Mouse (Mus musculus): ENCODE measurements at regions not wholly inside any gene's neighbourhood (a gene's known extent, or its start where the extent isn't known, plus 50 kb on each side); places are given as distances from the start of the nearest gene placed in this dataset.

DNA sequence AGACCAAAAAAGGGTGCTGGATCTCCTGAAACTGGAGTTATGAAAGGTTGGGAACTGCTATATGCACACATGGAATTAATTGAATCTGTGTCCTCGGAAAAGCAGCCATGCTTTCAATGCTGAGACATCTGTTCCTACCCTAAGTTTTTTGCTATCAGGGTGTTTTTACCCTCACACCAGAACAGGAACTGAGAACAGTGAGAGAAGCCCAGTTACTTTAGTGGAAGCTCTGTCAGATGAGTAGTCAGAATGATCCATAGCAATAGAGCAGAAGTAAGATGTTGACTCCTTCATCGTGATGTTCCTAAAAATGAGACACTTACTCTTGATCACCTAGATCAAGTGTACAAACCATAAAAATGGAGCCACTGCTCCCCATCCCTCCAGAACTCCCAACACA, 468.7 kb upstream of the Vstm2b start:
- DNase-seq, result no peak

DNA sequence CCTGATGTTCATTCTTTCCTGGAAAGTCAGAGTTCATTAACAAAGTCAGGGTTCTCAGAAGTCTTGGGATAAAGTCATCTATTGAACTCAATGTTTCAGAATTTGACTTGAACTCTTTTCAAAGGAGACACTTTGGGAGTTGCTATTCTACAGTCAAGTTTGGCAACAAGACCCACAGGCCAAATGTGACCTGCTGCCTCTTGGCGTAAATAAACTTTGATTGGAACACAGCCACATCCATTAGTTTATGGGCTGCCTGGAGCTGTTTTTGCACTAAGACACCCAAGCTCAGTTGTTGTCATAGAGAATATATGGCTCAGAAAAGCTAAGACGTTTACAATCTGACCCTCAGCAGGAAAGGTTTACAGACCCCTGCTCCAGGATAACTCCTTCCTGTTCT, 464.2 kb upstream of the Vstm2b start:
- peak; percentile 50 for DNase-seq

DNA sequence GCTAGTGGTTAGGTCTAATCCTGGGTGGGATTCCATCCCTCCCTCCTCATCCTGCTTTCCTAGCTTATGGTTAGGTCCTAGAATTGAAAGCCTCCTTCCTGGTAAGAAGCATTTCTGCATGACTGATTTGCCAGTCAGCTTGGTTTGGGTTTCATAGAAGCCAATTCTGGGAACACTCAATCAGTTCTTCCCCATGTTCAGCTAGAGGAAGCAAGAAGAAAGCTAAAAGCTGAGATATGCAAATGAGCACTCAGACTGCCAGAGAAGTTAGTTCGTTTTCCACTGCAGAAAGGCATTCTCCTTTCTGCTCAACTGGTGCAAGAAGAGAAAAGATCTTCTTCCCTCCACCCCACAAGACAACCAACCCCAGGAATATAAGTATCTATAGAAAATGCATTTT, 457.0 kb upstream of the Vstm2b start:
- DNase-seq, result no peak

DNA sequence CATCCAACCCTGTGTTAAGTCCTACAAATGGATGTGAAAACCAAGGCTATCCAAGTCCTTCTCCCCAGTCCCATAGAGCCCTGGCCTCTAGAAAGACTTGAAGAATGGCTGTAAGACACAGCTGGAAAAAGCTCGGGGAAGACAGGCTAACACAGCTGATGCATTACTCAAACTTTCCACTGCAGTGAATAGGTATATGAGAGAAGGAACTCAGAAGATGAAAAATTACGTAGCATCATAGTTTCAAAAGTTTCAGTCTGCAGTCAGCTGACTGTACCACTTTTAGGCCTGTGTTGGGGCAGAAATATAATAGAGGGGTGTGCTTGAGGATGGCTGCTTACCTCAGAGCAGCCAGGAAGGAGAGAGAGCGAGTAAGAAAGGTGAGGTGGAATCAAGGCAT, 456.3 kb upstream of the Vstm2b start:
- DNase-seq, result no peak

DNA sequence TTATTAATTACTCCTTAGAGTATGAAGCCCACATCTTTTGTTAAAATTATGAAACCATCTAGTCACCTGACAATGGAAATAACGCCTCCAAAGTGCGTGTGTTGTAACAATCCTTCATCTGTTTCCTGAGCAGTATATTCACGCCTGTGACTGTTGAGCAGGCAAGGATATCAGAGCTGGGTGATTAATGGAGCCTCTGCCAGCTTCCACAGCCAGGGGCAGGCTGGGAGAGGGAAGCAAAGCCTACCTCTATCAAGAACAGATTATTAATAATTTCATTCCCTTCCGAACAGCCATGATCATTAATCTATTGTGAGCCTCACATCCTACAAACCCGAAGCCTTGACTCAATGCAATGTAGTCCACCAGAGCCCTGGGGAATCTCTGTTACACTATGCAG, 431.7 kb upstream of the Vstm2b start:
- no peak for DNase-seq

DNA sequence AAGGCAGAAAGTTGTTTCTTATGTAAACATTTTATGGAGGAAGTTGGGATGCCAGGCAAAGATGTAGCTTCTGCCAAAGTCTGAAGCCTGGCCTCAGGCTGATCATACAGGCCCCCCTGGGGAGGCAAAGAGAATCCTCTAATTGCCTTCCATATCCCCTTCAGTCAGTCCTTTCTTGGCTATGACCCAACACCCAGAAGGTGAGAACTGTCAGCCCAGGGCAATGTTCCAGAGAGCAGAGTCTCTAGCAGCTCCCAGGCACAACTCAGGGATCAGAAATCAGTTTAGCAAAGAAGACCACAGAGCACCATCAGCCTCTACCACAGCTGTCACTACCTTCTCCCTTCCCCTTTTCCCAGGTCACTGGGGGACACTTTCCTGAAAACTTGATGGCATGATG, 410.9 kb upstream of the Vstm2b start:
- peak; percentile 2 for DNase-seq

DNA sequence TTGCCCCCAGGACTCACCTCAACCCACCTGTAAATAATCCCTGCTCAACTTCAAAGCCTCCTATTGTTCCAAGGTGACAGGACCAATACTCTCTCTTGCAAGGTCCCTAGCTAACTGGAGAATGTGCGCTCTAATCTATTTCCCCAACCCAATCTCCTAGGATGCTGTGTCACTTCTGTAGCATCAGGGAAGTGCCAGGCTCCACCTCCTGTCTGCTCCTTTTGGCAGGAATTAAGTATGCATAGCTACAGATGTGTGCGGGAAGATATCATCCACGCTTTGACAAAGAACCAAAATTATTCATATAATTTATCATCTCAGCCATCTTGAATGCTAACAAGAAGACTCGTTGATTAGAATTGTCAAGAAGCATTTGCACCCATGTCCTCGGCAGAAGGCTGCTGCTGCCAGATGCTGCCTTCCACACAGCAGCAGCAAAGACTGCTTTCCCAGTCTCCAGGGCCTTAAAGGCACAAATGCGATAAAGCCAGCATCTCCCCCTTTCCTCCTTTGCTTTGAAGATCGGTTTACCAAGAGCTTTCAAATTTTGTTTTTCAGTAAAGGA, 375.3 kb upstream of the Vstm2b start:
- DNase-seq, result no peak

DNA sequence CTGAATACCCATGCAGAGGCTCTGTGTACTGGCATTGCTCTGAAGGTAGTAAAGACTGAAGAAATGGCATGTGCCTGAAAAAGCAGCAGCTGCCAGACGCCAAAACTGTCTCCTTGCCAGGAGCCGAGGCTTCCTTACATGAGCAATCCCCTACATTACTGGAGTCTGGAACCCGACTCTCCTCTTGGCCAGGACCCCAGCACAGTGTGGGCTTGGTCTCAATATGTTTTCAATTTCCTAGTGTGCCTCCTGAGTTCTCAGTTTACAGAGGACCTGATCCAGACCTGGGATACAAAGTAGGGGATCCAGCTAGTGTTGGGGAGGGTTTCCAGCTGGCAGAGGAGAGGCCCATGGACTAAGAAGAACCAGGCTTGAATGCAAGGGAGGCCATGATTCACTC, 361.5 kb upstream of the Vstm2b start:
- DNase-seq, result no peak

DNA sequence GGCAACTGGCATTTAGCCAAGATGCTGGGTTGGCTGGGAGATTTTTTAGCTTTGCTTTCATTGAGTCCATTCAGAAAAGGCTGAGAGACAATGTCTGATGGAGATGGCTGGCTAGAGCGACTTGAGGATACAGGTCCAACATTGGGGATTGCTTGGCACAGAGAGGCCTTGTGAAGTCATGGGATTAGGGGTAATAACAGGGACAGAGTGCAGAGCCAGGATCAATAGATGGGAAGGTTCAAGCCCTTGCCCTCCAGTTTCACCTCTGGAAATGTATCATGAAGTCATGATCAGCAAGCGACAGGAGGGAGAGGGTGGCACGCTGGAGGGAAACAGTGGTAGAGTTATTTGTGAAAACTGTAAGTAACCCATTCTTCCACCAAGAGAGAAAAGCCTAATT, 360.5 kb upstream of the Vstm2b start:
- DNase-seq, result no peak

DNA sequence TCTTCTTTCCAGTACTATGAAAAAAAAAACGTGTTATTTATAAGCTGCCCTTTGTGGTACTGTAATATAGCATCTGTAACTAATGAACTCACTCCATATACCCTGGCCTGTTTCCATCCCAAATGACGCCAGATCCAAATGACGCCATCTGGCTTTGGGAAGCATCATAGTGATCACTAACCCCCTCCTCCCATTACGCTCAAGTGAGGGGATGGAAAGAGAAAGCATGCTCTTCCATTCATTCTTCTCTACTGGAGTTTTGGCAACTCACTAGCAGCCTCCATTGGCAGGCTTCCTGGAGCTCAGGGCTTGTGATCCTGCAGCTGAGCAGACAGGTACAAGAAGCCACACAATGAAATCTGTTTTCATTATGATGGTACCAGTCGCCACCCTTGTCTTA, 358.3 kb upstream of the Vstm2b start:
- DNase-seq, result no peak

DNA sequence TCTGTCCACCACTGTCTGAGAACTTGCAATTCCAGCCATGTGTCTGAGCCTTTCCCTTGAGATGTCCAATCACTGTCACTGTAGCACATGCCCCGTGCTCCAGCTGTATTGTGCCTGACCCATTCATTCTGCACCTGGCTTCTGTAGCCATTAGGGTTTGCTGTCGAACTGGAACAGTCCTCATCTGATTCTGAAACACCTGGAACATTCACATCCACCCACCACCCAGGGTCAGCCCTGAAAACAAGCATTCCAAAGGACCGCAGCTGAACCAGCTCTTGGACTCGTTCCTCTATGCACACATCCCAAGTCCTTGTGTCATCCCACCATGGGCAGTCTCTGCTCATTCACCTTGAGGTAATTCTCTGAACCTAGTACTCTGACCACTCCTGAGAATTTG, 356.8 kb upstream of the Vstm2b start:
- DNase-seq, result no peak

DNA sequence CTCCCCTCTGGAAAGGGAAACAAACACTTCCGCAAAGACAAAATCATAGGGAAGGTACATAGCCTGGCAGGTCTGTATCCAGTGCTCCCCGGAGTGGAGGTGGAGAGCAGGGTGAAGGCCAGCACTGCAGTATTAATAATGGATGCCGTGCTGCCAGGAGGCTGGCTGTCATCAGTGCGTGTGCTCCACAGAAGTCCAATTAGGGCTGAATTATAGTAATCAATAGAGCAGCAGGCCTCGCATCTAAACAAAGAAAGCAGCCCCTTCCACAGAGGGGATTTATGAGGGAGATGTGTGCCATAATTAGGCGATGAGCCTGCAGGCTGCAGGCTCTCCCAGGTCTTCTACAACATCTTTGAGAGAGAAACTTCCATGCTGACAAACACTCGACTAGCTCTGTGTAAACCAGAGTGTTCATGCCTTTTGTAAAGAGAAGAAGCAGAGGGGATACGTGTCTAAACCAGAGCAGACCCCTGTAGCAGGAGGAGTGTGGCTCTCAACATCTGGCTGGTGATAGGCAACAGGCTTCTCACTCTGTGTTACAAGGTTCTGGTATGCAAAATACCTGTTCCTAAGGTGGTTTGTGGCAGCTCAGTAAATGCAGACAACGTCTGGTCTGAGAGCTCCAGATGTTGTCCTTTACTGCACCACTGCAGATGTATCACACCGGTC, 334.5 kb upstream of the Vstm2b start:
- no peak for DNase-seq

DNA sequence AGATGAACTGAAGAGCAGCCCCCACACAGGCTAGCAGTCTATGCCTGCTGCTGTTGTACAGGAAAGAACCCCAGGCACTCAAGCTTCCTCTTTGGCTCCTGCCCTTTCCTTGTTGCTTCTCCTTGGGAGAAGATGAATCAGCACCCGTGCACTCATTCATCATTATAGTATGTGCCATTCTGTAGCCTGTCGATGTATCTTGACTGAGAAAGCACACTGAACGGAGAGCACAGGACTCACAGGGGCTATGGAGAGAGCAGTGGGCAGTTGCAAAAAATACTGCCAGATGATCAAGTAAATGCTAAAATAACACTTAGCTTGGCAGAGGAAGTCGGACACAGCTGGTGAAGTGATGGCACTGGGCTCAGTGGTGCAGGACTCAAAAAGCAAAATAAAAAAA, 322.2 kb upstream of the Vstm2b start:
- DNase-seq, result no peak

DNA sequence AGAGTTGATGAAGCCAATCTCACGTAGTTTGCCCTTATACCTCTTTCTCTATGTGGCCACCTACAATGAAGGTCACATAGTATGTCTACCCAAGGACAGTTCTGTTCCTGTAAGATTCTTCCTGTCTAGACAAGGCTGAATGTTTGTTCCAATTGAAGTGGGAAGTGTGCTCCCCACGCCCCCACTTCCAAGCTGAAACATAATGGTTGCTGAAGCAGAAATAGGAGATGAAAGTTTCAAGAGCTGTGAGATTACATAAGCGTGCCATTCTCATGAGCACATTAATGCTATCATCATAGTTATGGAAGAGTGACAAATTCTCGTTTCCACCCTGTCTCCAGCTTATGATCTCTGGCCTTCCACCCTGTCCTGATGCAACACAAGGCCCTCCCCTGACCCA, 320.8 kb upstream of the Vstm2b start:
- DNase-seq, result no peak

DNA sequence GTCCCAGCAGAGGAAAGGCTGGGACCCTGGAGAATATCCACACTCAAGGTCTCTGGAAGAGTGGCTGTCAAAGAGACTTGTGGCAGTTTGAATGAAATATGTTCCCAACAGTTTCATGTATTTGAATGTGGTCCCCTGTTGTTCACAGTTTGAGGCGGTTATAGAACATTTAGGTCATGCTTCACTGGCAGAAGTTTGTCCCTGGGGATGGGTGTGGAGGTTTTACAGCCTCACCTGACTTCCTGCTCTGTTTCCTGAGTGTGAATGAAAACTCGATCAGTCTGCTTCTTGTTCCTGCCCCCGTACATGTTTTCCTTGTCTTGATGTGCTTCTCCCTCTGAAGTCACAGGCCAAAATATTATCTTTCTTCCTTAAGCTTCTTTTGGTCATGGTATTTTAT, 277.4 kb upstream of the Vstm2b start:
- DNase-seq, result no peak

DNA sequence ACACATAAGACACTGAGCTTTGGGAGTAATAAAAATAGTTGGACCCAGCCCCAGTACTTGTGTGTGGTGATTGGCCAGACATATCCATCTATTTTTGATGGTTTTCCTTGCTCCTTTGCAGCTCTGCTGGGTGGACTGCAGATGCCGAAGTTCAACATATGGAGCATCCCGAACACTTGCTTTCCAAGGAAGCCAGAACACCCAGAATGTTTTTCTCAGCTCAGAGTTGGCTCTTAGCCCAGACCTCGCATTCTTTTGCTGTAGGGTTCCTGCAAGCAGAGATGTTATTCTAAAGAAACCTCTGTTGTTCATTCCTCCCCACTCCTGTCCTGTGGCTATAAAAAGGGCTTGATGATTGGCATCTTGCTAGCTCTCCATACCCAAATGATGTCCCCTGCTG, 275.3 kb upstream of the Vstm2b start:
- DNase-seq, result peak; percentile 5

DNA sequence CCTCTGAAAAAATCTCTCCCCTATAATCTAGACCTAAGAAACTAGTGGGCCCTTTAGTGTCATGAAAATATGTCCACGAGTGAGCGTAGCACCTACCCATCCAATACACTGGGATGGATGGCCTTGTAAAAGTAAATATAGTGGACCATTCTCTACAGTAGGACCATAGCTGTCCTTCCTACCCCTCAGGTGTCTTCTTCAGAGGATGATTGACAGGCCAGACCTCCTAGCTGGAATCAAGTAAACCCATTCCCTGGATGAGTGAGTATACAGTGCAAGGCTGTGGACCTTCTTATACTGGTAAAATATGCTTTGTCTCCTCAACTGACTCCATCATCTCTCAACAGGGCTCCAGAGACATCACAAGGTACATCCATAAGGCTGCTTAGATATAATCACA, 274.8 kb upstream of the Vstm2b start:
- DNase-seq, result no peak

DNA sequence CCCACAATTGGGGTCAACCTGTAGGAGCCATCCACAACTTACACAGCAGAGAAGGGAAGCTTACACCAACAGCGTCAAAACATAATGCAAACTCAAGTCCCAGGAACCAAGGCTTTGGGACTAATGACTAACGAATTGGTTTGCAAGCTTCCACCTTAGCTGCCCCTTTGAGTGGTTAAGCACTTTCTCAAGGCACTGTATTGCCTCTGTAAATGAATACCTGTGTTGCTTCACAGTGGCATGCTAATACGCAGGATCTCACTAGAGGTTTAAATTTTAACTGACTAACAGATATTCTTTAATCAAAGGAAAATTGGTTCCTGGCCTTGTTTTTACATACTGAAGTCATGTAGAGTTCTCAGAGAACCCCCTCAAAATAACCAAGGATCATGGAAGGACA, 261.8 kb upstream of the Vstm2b start:
- DNase-seq, result no peak

DNA sequence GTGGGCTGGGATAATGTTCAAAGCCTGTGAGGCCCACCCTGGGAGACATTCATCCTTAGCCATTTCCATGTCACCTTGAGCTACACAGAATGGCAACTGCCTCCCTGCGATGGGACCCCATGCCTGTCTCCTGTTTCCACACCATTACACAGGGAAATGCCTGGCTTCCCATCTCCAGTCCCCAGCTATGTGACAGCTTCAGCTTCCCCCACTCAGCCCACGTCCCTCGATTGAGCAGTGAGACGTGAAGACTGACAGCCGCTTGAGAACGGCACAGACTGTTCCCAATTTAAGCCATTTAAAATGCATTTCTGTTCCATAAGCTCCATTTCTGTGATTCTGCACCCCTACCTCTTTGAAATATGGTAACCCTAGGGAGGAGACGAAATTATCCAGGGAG, 243.1 kb upstream of the Vstm2b start:
- no peak for DNase-seq

DNA sequence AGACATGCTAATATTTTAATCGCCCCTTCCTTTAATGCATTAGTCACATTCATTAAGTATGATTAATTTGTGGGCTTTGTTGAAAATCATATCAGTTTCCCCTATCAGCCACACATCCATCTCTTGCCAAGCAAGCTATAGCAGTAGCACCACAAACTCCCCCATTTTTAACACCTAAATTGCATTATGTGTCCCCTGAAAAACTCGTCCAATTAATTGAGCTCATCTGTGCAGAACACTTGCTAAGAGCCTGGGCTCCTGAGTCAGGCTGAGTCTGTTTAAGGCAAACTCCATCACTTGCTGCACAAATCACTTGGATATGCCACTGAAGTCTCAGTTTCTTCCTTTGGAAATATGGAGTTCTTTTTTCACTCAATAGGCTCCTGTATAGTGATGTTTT, 242.7 kb upstream of the Vstm2b start:
- no peak for DNase-seq

DNA sequence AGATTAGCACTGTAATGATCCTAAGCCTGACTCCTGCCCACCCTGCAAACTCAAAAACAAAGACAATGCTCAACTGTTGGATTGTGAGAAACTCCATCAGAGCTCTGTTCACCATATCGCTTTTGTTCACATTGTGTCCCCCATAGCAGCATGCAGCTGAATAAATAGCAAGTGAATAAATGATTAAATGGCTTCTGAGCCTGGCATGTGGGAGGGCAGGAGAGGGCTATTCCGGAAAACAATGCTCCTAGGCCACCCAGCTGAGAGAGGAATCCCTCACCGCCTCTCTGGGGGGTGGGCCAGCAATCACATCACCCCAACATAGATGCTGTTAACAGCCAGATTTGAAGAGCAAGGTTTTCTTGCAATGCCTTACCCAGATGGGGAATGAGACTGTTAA, 238.5 kb upstream of the Vstm2b start:
- DNase-seq, result no peak

DNA sequence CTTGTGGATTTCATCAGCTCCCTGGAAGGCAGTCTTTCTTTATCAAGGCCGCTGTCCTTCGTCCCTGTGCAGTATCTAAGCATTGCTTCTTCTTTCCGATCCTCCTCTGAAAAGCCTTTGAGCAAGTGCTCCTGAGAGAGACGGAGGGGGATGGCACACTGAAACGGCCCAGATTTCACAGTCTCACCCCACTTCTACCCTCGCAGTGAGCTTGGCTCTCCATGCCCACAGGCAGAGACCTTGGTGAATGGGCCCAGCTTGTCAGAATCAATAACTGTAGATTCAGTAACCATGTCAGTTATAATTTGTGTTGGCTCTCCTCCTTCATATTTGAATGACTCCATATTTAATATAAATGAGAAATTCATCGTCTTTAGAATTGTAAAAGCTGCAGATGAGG, 234.3 kb upstream of the Vstm2b start:
- DNase-seq, result no peak

DNA sequence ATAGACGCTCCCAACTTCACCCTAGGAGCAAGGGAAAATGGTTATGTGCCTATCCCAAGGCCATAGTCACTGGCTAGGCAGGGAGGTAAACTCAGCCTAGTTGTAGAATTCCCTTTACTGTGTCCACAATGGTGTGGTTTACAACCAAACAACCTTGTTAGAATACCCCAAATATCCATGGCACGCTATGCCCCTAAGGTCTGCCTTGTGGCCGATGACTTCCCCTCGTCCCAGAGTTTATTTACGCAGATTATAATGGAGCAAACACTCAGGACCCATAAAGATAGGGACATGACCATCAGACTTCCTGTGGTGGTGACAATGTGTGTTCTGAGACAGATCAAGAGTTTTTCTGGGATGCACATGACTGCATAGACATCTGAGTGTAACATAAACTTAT, 231.5 kb upstream of the Vstm2b start:
- no peak for DNase-seq

DNA sequence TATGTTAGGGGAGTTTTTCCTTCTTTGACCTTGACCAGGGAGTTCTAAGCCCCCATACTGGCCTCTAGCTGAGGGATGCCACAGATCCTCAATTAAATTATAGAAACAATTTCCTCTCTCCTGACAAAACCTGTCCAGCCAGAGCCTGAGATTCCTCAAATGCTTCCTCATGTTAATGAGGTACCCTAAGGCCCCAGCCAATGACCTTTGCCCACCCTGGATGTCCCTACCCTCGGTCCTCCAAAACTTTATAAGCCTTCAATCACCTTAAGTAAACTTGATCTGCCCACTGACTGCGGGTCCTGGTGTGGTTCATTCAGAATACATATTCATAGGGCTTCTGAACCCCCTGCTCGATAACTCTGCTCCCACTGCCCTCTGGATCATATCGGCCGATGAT, 227.7 kb upstream of the Vstm2b start:
- DNase-seq, result no peak

DNA sequence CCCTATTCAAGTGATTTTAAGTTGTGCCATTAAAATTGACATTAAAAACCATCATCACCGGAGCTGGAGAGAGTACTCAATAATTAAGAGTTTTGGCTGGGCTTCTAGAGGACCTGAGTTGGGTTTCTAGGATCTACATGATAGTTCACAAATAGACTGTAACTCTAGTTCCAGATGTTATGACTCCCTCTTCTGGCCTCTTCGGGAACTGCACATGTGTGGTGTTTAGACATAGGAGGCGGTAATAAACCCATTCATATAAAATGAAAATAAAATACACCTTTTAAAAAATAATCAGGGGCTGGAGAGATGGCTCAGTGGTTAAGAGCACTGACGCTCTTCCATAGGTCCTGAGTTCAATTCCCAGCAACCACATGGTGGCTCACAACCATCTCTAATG, 227.1 kb upstream of the Vstm2b start:
- no peak for DNase-seq

DNA sequence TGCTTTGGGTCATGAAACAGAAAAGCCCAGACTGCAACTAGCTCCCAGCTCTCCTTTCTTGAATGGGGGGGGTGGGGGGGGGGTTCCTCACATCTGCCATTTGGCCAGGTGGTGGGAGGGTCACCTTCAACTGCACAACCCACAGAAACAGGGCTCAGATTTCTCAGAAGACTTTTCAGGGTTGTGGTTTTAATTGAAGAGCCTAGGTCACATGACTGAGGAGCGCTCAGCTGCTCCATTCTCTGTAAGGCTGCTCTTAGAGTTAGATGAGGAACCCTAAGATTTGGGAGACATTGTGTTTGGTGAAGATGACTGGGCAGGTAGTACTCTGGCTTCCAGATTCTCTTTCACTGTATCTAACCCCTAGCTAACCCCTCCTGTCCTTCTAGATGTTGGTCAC, 225.8 kb upstream of the Vstm2b start:
- no peak for DNase-seq

Measured in lung, postnatal 10 days (tissue).